Mouse (Mus musculus): ENCODE measurements at regions not wholly inside any gene's neighbourhood (a gene's known extent, or its start where the extent isn't known, plus 50 kb on each side); places are given as distances from the start of the nearest gene placed in this dataset.
A peak's percentile ranks its signal among the peaks of the same experiment; 100 is the strongest.

DNA sequence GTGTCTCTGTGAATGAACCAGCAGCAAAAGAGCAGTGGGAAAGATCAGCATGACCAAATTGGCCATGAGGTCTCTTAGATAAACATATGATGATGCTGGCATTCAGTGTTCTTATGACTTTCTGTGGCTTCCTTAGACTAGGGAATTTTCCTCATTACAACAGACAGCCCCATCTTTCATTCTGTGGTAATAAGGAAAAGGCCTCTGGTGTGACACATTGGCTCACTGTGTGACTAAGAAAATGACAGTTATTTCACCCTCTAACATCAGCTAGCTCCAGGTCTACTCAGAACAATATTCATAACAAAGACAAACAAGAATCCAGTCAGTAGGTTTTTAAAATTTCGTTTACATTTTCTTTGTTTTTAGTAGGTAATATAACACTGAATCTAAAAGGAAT, 103.8 kb upstream of the Inhba start:
- H3K9me3 ChIP-seq (replicated peaks; ENCODE audit: control insufficient read depth, insufficient read depth, low read length, poor library complexity, severe bottlenecking) = no peaks in the 10 kb centered on the region
- no peak overlapping the region for H3K27ac ChIP-seq (ENCODE audit: insufficient read depth, low read length)
- no peaks in the 10 kb centered on the region for H3K4me1 ChIP-seq (ENCODE audit: control insufficient read depth, insufficient read depth, low read length)
- H3K36me3 ChIP-seq (ENCODE audit: control insufficient read depth, insufficient read depth, low read length, poor library complexity, severe bottlenecking) = no peaks in the 10 kb centered on the region
- no peak overlapping the region for H3K4me3 ChIP-seq (ENCODE audit: low read depth, low read length)
- H3K27me3 ChIP-seq (ENCODE audit: control insufficient read depth, insufficient read depth, low read length, poor library complexity, severe bottlenecking) = no peaks in the 10 kb centered on the region; the same call in 1 of the 2 replicates
- no peak overlapping the region for H3K9ac ChIP-seq (ENCODE audit: low read depth, poor library complexity, severe bottlenecking)
- TF ChIP-seq EP300 (IDR thresholded peaks at IDR 0.05; ENCODE audit: insufficient read depth, low read depth, low read length) = no peak
- TF ChIP-seq POLR2A (IDR thresholded peaks at IDR 0.05; ENCODE audit: insufficient read depth, low read length) = no peak
- no peak for TF ChIP-seq CTCF (IDR thresholded peaks at IDR 0.05; ENCODE audit: low read depth, low read length)

DNA sequence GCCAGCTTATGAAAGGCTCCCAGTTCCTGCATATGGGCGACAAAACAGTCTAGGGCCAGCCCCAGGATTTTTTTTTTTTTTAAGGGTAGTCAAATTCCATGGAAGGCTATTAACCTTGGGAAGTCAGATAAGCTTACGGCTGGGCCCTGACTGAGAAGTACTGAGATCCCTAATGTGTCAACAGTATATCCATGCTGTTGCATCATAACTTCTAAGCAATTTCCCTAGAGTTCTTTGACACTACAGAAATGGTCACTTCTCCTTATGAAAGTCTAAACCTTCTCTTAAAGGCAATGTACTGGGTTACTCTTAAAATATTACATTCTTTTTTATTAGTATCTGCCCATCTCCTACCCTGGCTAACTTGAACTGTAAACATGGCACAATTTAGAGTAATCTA, 101.1 kb upstream of the Inhba start:
- Histone ChIP-seq H3K4me3 (ENCODE audit: low read depth, low read length) (no peak overlapping the region), H3K4me1 (ENCODE audit: control insufficient read depth, insufficient read depth, low read length) (no peaks in the 10 kb centered on the region), H3K9ac (ENCODE audit: low read depth, poor library complexity, severe bottlenecking) (no peak overlapping the region), H3K36me3 (ENCODE audit: control insufficient read depth, insufficient read depth, low read length, poor library complexity, severe bottlenecking) (no peaks in the 10 kb centered on the region), H3K27me3 (ENCODE audit: control insufficient read depth, insufficient read depth, low read length, poor library complexity, severe bottlenecking) (no peaks in the 10 kb centered on the region), H3K27ac (ENCODE audit: insufficient read depth, low read length) (no peak overlapping the region), H3K9me3 (replicated peaks; ENCODE audit: control insufficient read depth, insufficient read depth, low read length, poor library complexity, severe bottlenecking) (no peaks in the 10 kb centered on the region)
- TF ChIP-seq POLR2A (IDR thresholded peaks at IDR 0.05; ENCODE audit: insufficient read depth, low read length) (no peak), EP300 (IDR thresholded peaks at IDR 0.05; ENCODE audit: insufficient read depth, low read depth, low read length) (no peak), CTCF (IDR thresholded peaks at IDR 0.05; ENCODE audit: low read depth, low read length) (no peak)

DNA sequence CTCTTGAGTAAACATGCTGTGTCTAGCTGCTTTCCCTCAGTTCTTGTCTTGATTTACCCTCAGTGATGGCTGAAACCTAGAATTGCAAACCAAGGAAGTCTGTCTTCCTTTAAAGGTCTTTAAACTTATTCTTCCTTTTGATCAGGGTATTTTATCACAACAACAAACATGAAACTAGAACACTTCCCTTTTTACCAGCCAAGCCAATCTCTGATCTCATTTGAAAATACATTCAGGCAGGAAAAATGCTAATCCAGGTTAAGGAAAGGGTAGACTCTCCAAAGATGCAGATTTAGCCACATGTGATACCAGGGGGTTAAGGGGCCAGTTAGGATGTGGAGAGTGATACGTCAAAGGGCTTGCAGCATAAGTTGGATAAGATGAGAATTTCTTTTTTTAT, 100.4 kb upstream of the Inhba start:
- H3K9ac ChIP-seq (ENCODE audit: low read depth, poor library complexity, severe bottlenecking) = no peak overlapping the region
- H3K9me3 ChIP-seq (replicated peaks; ENCODE audit: control insufficient read depth, insufficient read depth, low read length, poor library complexity, severe bottlenecking) = no peaks in the 10 kb centered on the region
- TF ChIP-seq EP300 (IDR thresholded peaks at IDR 0.05; ENCODE audit: insufficient read depth, low read depth, low read length) (no peak), CTCF (IDR thresholded peaks at IDR 0.05; ENCODE audit: low read depth, low read length) (no peak), POLR2A (IDR thresholded peaks at IDR 0.05; ENCODE audit: insufficient read depth, low read length) (no peak)
- H3K4me1 ChIP-seq (ENCODE audit: control insufficient read depth, insufficient read depth, low read length) = no peaks in the 10 kb centered on the region
- H3K4me3 ChIP-seq (ENCODE audit: low read depth, low read length) = no peak overlapping the region
- H3K27ac ChIP-seq (ENCODE audit: insufficient read depth, low read length) = no peak overlapping the region
- H3K27me3 ChIP-seq (ENCODE audit: control insufficient read depth, insufficient read depth, low read length, poor library complexity, severe bottlenecking) = no peaks in the 10 kb centered on the region
- no peaks in the 10 kb centered on the region for H3K36me3 ChIP-seq (ENCODE audit: control insufficient read depth, insufficient read depth, low read length, poor library complexity, severe bottlenecking)

- no peaks in the 10 kb centered on the region for H3K36me3 ChIP-seq (ENCODE audit: control insufficient read depth, insufficient read depth, low read length, poor library complexity, severe bottlenecking)
- H3K4me1 ChIP-seq (ENCODE audit: control insufficient read depth, insufficient read depth, low read length) = no peaks in the 10 kb centered on the region
- TF ChIP-seq POLR2A (IDR thresholded peaks at IDR 0.05; ENCODE audit: insufficient read depth, low read length) (no peak), CTCF (IDR thresholded peaks at IDR 0.05; ENCODE audit: low read depth, low read length) (no peak), EP300 (IDR thresholded peaks at IDR 0.05; ENCODE audit: insufficient read depth, low read depth, low read length) (no peak)
- no peaks in the 10 kb centered on the region for H3K27me3 ChIP-seq (ENCODE audit: control insufficient read depth, insufficient read depth, low read length, poor library complexity, severe bottlenecking)
- H3K9me3 ChIP-seq (replicated peaks; ENCODE audit: control insufficient read depth, insufficient read depth, low read length, poor library complexity, severe bottlenecking) = no peaks in the 10 kb centered on the region
- H3K27ac ChIP-seq (ENCODE audit: insufficient read depth, low read length) = no peak overlapping the region
- no peak overlapping the region for H3K9ac ChIP-seq (ENCODE audit: low read depth, poor library complexity, severe bottlenecking)
- no peak overlapping the region for H3K4me3 ChIP-seq (ENCODE audit: low read depth, low read length)
Observed at GRCm38 (mm10) chr13:15914270-15914669, 97.4 kb upstream of the Inhba start.

GRCm38 (mm10) chr13:15929890-15930289, 81.8 kb upstream of the Inhba start:
- H3K9ac ChIP-seq (ENCODE audit: low read depth, poor library complexity, severe bottlenecking) = no peak overlapping the region
- H3K27ac ChIP-seq (ENCODE audit: insufficient read depth, low read length) = no peak overlapping the region
- H3K9me3 ChIP-seq (replicated peaks; ENCODE audit: control insufficient read depth, insufficient read depth, low read length, poor library complexity, severe bottlenecking) = no peaks in the 10 kb centered on the region
- H3K4me3 ChIP-seq (ENCODE audit: low read depth, low read length) = no peak overlapping the region
- H3K27me3 ChIP-seq (ENCODE audit: control insufficient read depth, insufficient read depth, low read length, poor library complexity, severe bottlenecking) = no peaks in the 10 kb centered on the region
- no peaks in the 10 kb centered on the region for H3K4me1 ChIP-seq (ENCODE audit: control insufficient read depth, insufficient read depth, low read length)
- no peak for TF ChIP-seq CTCF (IDR thresholded peaks at IDR 0.05; ENCODE audit: low read depth, low read length)
- H3K36me3 ChIP-seq (ENCODE audit: control insufficient read depth, insufficient read depth, low read length, poor library complexity, severe bottlenecking) = no peaks in the 10 kb centered on the region

- Histone ChIP-seq H3K9me3 (replicated peaks; ENCODE audit: control insufficient read depth, insufficient read depth, low read length, poor library complexity, severe bottlenecking) (no peaks in the 10 kb centered on the region), H3K9ac (ENCODE audit: low read depth, poor library complexity, severe bottlenecking) (no peak overlapping the region), H3K4me3 (ENCODE audit: low read depth, low read length) (no peak overlapping the region), H3K27ac (ENCODE audit: insufficient read depth, low read length) (no peak overlapping the region), H3K27me3 (ENCODE audit: control insufficient read depth, insufficient read depth, low read length, poor library complexity, severe bottlenecking) (no peaks in the 10 kb centered on the region), H3K36me3 (ENCODE audit: control insufficient read depth, insufficient read depth, low read length, poor library complexity, severe bottlenecking) (no peaks in the 10 kb centered on the region), H3K4me1 (ENCODE audit: control insufficient read depth, insufficient read depth, low read length) (no peaks in the 10 kb centered on the region)
- TF ChIP-seq CTCF (IDR thresholded peaks at IDR 0.05; ENCODE audit: low read depth, low read length) (no peak), POLR2A (IDR thresholded peaks at IDR 0.05; ENCODE audit: insufficient read depth, low read length) (no peak), EP300 (IDR thresholded peaks at IDR 0.05; ENCODE audit: insufficient read depth, low read depth, low read length) (peak; percentile 31; the same call in 1 of the 2 replicates)
Observed at GRCm38 (mm10) chr13:15931553-15932162, 80.0 kb upstream of the Inhba start.

All from ES-Bruce4 (cell line).